Mouse (Mus musculus) 416B (cell line): ENCODE results near the gene Pcif1.
"Not testable (repeated sequence)": the region's sequence is repeated elsewhere in the genome, so short reads cannot be mapped to it uniquely, and the experiment has no call there.

ENCODE experiments used
- DNase-seq: peaks from one replicate; pipeline ENCODE4 v3.0.0; 2011; ENCODE audit warnings: low read depth

Gene Pcif1

DNA sequence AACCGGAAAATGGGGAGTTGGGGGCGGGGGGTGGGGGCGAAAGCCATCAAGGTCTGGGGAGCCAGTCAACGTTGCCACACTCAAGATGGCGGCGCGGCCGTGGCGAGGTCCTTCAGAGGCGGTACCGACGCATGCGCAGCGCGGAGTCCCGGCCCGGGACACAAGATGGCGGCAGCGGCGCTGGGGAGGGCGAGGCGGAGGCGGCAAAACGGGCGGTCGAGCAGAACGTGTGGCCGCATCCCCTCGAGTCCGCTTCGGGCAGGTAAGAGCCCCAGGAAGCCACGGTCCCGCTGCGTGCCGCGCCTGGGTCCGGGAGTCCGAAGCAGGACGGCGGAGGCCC lies at the start of gene Pcif1:
Gene Pcif1, plus strand, starts transcription at position 77 of the 340 bp plus-strand sequence.
- peak; percentile 92 for DNase-seq

DNA sequence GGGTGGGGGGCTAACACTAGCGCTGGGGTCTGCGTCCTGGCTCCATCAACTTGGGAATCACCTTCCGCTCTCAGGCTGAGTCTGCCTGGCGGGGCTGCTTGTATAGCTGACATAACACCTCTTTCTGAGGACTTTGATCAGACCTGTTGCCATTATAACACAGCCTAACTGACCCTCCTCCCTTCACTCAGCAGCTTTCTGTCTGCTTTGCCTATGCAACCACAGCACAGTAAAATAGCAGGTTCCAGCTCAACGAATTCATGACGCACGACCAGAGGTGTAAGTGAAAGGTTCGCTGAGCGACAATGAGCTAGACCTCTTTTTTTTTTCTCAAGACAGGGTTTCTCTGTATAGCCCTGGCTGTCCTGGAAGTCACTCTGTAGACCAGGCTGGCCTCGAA lies 48.1 kb upstream of the Pcif1 start:
- DNase-seq: no peak

- peak; percentile 32 for DNase-seq
Measured at GRCm38 (mm10) chr2:164832032-164832747, 46.9 kb upstream of the Pcif1 start.

DNA sequence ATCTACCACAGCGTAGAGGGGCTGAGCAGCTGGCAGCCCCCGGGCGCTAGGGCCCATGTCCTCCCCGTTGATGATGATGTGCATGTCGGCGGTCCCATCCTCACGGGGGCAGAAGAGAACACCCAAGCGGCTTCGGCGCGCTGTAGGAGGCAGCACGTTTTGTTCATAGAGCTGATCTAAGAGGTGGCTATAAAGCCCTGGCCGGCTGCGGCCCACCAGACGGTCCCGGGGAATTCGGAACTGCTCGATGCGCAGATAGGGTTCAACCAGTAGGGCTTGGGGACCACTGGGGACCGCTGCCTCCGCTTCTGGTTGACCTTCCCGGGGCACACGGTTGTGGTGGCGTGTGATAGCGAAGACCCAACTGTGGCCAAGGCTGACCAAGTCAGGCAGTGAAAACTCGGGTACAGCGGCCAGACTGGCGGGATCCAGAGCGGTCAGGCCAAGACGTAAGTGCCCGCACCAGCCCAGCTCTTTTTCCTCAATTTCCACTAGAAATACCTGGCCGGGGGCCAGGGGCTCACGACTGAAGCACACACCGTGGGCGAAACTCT lies 46.3 kb upstream of the Pcif1 start, which contains the start of gene Ctsa:
Gene Ctsa, plus strand, starts transcription at position 126 of the 554 bp plus-strand sequence.
- peak; percentile 86 for DNase-seq

DNA sequence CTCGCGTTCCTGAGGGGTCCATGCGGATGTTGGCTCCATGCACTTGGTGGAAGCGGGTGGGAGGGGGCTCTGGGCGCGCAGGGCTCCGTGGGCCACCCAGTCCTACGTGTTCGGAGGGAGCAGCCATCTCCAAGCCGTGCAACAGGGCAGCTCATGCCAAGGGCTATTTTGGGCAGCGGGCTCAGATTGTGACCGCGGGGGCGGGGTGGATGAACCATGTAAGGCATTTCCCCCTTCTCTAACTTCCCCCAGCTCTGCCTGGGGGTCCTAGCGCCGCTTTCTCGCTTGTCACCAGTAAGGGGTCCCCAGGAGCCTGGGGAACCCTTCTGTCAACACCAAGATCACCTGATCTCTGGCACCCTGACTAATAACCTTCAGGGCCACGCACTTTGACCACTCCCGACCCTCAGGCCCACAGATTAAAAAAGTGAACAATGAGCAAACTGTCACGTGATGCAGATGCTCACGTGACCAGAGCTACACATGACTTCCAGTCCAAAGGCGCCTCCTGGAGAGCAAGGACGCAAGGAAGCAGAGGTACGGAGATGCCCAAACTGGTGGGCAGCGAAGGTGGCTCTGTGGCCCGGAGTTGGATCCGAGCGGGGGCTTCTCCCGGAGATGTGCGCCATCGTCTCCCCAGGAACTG lies 45.7 kb upstream of the Pcif1 start, which contains the start of gene Neurl2:
Gene Neurl2, minus strand, starts transcription at position 143 of the 646 bp plus-strand sequence.
- DNase-seq: peak; percentile 98

DNA sequence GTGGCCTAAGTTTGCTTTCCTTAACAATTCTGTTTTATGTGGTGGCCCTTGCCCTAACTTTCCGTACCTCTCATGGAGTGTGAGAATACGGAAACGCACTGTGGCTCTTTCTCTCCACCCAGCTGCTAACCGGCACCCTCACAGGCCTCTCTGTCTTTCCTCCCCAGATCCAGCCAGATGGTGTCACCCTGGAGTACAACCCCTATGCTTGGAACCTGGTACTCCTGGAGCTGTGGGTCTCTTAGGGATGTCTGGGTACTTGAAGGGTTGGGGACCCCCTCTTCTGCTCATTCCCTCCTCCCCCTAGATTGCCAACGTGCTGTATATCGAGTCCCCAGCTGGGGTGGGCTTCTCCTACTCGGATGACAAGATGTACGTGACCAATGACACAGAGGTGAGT lies 44.6 kb upstream of the Pcif1 start:
- peak; percentile 42 for DNase-seq

GRCm38 (mm10) chr2:164835164-164835563 lies 43.9 kb upstream of the Pcif1 start:
- DNase-seq: no peak

- peak; percentile 32 for DNase-seq
Measured at GRCm38 (mm10) chr2:164845782-164846181, 33.3 kb upstream of the Pcif1 start.

DNA sequence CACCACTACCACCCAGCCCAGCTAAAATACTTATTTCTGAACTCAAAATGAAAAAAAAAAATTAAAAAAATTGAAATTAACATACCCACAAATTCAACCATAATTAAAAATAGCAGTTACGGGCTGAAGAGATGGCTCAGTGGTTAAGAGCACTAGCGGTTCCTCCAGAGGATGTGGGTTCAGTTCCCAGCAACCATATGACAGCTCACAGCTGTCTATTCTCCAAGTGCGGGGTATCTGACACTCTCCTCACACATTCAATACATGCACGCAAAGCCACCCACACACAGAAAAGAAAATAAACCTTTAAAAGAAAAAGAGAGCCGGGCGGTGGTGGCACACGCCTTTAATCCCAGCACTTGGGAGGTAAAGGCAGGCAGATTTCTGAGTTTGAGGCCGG lies 29.0 kb upstream of the Pcif1 start:
- peak; percentile 29 for DNase-seq

DNA sequence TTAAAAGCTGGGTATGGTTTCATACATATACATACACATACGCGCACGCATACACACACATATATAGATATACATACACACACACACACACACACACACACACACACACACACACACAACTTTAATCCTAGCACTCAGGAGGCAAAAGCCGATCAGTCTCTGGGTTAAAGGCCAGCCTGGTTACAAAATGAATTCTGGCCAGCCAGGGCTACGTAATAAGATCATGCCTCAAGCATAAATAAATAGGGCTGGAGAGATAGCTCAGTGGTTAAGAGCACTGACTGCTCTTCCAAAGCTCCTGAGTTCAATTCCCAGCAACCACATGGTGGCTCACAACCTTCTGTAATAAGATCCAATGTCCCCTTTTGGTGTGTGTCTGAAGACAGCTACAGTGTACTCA lies 23.5 kb upstream of the Pcif1 start:
- DNase-seq: not testable (repeated sequence)

DNA sequence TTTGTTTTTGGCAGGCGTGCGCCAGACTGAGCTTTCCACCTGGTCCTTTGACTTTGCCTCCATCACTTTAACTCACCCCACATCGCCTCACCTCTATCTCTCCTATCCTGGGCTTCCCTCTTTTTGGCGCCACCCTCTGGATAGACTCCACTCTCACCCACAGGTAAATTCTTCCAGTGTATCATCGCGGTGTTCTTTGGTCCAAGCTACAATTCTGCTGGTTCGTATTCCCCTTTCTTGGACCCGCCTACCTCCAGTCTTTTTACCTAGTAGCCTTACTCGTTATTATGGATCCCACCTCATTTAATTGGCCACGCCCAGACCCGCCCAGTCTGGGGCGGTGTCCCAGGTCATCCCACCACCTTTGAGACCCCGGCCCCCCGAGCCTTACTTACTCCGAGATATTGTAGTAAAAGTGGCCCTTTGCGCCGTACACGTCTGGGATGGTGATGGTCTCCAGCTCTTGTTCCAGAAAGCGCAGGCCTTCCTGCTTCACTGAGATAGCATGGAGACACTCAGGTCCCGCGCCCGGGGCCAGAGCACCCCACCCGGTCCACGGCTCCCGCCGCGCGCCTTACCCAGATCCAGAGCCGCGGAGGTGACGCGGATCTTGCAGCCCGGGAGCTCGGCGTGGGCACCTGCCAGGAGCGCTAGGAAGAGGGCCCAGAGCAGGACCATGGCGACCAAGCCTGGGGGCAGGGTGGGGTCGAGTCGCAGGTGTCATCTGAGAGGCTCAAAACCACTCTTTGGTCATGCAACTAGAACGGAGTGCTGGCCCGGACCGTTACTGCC lies 22.6 kb upstream of the Pcif1 start:
- DNase-seq: no peak

- no peak for DNase-seq
Measured at GRCm38 (mm10) chr2:164857101-164857821, 21.8 kb upstream of the Pcif1 start, which contains the start of gene Pltp. Pltp (minus strand) TSS chr2:164857711.

GRCm38 (mm10) chr2:164857842-164858553 lies 21.1 kb upstream of the Pcif1 start:
- DNase-seq: no peak

DNA sequence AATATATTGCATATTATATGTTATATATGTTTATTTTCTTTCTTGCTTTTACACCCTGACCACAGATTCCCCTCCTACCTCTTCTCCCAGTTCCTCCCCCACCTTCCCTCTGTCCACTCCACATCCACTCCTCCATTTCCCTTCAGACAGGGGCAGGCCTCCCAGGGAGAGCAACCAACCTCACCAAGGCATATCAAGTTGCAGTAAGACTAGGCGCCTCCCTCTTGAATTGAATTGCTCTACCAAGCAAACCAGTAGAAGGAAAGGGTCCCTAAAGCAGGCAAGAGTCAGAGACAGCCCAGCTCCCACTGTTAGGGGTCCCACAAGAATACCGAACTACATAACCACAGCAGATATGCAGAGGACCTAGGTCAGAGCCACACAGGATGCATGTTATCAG lies 19.9 kb upstream of the Pcif1 start:
- no peak for DNase-seq

- DNase-seq: no peak
Measured at GRCm38 (mm10) chr2:164859640-164860432, 19.3 kb upstream of the Pcif1 start.

GRCm38 (mm10) chr2:164861094-164861493 lies 18.0 kb upstream of the Pcif1 start:
- no peak for DNase-seq

GRCm38 (mm10) chr2:164862179-164862861 lies 16.8 kb upstream of the Pcif1 start:
- DNase-seq: peak; percentile 61

- not testable (repeated sequence) for DNase-seq
Measured at GRCm38 (mm10) chr2:164863411-164863810, 15.7 kb upstream of the Pcif1 start.

DNA sequence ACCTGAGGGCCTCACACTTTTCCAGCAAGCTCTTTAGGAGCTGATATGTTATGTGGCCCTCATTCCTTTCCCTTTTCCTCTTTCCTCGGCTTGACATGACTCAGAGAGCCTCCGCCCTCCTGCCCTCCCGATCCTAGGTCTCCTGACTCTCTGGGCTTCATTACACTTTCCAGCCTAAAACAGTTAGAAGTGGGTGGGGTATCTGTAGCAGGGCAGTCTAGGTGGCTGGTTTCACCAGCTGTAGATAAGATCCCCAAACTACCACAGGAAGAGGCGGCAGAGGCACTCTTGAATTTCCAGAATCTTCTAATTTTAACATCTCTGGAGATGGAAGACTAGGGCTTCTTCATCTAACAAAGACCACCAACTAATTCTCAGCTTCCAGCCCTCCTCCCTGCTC lies 14.5 kb upstream of the Pcif1 start:
- DNase-seq: no peak
